Comparison of ENCODE assay signal across 21 mouse cellular contexts in the genomic region with DNA sequence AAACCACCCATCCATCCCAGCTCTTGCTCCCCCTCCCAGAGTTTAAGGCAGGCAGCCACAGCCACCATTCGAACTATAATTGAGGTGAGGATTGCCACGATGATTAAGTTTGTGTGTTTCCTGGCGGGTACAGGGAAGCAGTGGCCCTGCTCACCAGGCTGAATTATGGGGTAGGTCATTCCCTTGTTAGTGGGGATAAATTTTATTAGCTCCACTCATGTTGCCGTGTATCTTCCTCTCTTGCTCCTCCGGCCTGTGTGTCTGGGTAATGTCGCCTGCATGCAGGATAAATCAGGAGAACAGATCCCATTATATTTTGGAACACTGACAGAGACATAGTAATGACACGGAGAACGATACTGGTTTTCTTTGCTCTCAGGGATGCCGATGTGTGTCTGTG.
"Had no signal": no experiment of that assay in that cellular context is flagged by ENCODE, and none has a peak within 500 bp of the region (broad histone marks: within the 10 kb centered on the region; RNA-seq: fewer than 3 reads in every experiment).

No protein-coding gene starts in this region.

- H3K4me3 ChIP-seq: kidney, embryonic 15.5 days; limb, embryonic 12.5 days; limb, embryonic 15.5 days; megakaryocyte, embryonic 14.5 days; midbrain, embryonic 10.5 days; stomach, embryonic 15.5 days had no signal

- H3K27ac ChIP-seq: kidney, embryonic 15.5 days; limb, embryonic 12.5 days; limb, embryonic 15.5 days; liver, embryonic 14.5 days; macrophage; stomach, embryonic 15.5 days had no signal

- ATAC-seq: liver, postnatal 0 days; lung, postnatal 0 days had no signal

- DNase-seq: kidney, adult 11 months; kidney, adult 8-10 months; kidney, postnatal 10 days; kidney, postnatal 36 days; liver, postnatal 0 days; lung, embryonic 14.5 days; midbrain, embryonic 14.5 days; retina, postnatal 1 day; right cerebral cortex, postnatal 25 days; spleen, adult 18-20 months; thymus, postnatal 25 days had no signal

- H3K27me3 ChIP-seq: kidney, embryonic 15.5 days; limb, embryonic 12.5 days; limb, embryonic 15.5 days; megakaryocyte, embryonic 14.5 days; stomach, embryonic 15.5 days had no signal

- H3K9ac ChIP-seq: kidney, embryonic 15.5 days; limb, embryonic 12.5 days; limb, embryonic 15.5 days; liver, embryonic 14.5 days; liver, postnatal 0 days; lung, embryonic 14.5 days; stomach, embryonic 15.5 days had no signal

- H3K4me2 ChIP-seq: kidney, embryonic 15.5 days; limb, embryonic 12.5 days; limb, embryonic 15.5 days; liver, embryonic 11.5 days; lung, embryonic 14.5 days; stomach, embryonic 15.5 days had no signal

- H3K9me3 ChIP-seq: kidney, embryonic 15.5 days; limb, embryonic 12.5 days; limb, embryonic 15.5 days; megakaryocyte, embryonic 14.5 days; midbrain, embryonic 10.5 days; stomach, embryonic 15.5 days had no signal

- H3K36me3 ChIP-seq: kidney, embryonic 15.5 days; limb, embryonic 12.5 days; limb, embryonic 15.5 days; midbrain, embryonic 10.5 days; stomach, embryonic 15.5 days had no signal

- H3K4me1 ChIP-seq: kidney, embryonic 15.5 days; limb, embryonic 15.5 days; stomach, embryonic 15.5 days had no signal
